Mouse (Mus musculus) intestine, embryonic 14.5 days (tissue): ENCODE results near the gene Btbd7. TPM values are rescaled to one million over a fixed set of nuclear protein-coding genes. Genes with fewer than 3 reads are reported as not detected.
A peak's percentile ranks its signal among the peaks of the same experiment; 100 is the strongest.

ENCODE experiments used
- ATAC-seq: fragments of 200-750 bp; cut with Nextera tagmentation; replicated peaks from 2 replicates; pipeline ENCODE4 v1.8.0; 2017; ENCODE audit warnings: low read depth, moderate number of reproducible peaks, moderate TSS enrichment, moderate library complexity; ENCODE audit not compliant: low FRiP score, low TSS enrichment
- DNase-seq: peaks from one replicate; pipeline ENCODE4 v3.0.0-alpha.2; 2018; ENCODE audit warnings: low spot score
- H3K27ac ChIP-seq: fragments of 300-500 bp; sonication (generic); 2 replicates; pipeline ENCODE4 v1.5.1; 2014; ENCODE audit warnings: low read depth, mild to moderate bottlenecking, control low read depth
- H3K27me3 ChIP-seq: fragments of 300-500 bp; sonication (generic); replicated peaks from 2 replicates; pipeline ENCODE4 v1.6.1; 2014; ENCODE audit warnings: low read length, control low read depth; ENCODE audit not compliant: control insufficient read depth, insufficient read depth
- H3K36me3 ChIP-seq: fragments of 300-500 bp; sonication (generic); 2 replicates; pipeline ENCODE4 v1.6.1; 2014; ENCODE audit warnings: low read length, control low read depth; ENCODE audit not compliant: control insufficient read depth, insufficient read depth
- H3K4me1 ChIP-seq: fragments of 300-500 bp; sonication (generic); replicated peaks from 2 replicates; pipeline ENCODE4 v1.6.1; 2014; ENCODE audit warnings: low read length, control low read depth, mixed read lengths; ENCODE audit not compliant: control insufficient read depth, insufficient read depth
- H3K4me2 ChIP-seq: fragments of 300-500 bp; sonication (generic); 2 replicates; pipeline ENCODE4 v1.6.1; 2014; ENCODE audit warnings: low read length
- H3K4me3 ChIP-seq: fragments of 300-500 bp; sonication (generic); 2 replicates; pipeline ENCODE4 v1.5.1; 2014; ENCODE audit warnings: low read depth, low read length, control low read depth, mixed read lengths
- H3K9ac ChIP-seq: fragments of 300-500 bp; sonication (generic); 2 replicates; pipeline ENCODE4 v1.6.1; 2014; ENCODE audit warnings: mild to moderate bottlenecking, low read length
- H3K9me3 ChIP-seq: fragments of 300-500 bp; sonication (generic); 2 replicates; pipeline ENCODE4 v1.6.1; 2016; ENCODE audit warnings: low read length, control low read depth; ENCODE audit not compliant: control insufficient read depth
- WGBS: fragments of 180-500 bp; shearing (Covaris S2); extraction: QIAGEN DNeasy Blood & Tissue Kit; methylation state at CpG from one replicate; pipeline ENCODE4 v1.1.7; 2014; 5-methylcytosine and 5-hydroxymethylcytosine counted together
- polyA plus RNA-seq: library from polyadenylated mRNA; unstranded; fragments of >200 nt; fragmentation: Nextera tagmentation; extraction: Ambion mirVana; gene quantifications from 2 replicates; pipeline ENCODE4 v1.2.1, GENCODE M21; 2014

Btbd7 gene
- polyA plus RNA-seq, 1 experiment from 2014 or later, result 19.7 TPM

DNA sequence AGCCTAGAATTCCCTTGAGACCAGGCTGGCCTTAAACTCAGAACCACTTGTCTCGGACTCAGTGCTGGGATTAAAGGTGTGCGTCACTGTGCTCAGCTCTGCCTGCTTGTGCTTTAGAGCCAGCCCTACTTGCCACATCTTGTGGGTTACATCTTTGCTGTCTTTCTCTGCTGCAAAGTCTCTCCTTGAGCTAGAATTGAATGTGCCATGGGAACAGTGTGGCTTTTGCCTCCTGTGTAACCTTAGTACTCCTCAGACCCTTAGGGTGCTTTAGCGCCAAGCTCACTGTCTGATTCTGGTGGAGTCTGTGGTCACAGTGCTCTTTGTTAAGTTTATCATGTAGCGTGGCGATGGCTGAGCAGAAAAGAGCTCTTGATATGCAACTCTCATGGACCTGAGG is 105.6 kb downstream of the Btbd7 start:
- no peak for ATAC-seq
- H3K9me3 ChIP-seq, result no peaks in the 10 kb centered on the region
- H3K36me3 ChIP-seq, result peaks cover 96% of the 10 kb centered on the region
- no peak overlapping the region for H3K9ac ChIP-seq
- H3K27me3 ChIP-seq, result no peaks in the 10 kb centered on the region
- no peak overlapping the region for H3K4me3 ChIP-seq
- no peak overlapping the region for H3K4me2 ChIP-seq
- no peak for DNase-seq
- WGBS, result 96% methylated on average over 5 of the region's 5 CpGs
- H3K4me1 ChIP-seq, result no peaks in the 10 kb centered on the region
- no peak overlapping the region for H3K27ac ChIP-seq

DNA sequence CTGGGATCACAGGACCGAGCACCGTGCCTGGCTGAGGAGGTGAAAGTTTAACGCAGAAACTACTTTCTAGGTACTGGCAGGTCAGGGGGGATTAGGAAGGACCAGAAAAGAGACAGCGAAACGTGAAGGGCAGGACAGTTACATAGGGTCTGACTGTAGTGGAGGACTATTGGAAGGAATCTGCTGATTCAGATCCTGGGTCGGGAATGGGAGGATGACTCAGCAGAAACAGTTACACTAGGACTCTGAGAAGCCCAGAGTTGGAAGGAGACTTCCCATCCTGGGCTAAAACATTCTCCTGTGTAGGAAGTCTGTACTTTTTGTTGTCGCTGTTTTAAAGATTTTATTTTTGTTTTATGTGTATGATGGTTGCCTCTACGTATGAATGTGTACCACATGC is 106.7 kb downstream of the Btbd7 start:
- no peaks in the 10 kb centered on the region for H3K9me3 ChIP-seq
- H3K9ac ChIP-seq, result no peak overlapping the region
- no peak overlapping the region for H3K27ac ChIP-seq
- no peak for ATAC-seq
- no peak for DNase-seq
- H3K27me3 ChIP-seq, result no peaks in the 10 kb centered on the region
- 94% methylated on average over 8 of the region's 8 CpGs for WGBS
- H3K4me1 ChIP-seq, result no peaks in the 10 kb centered on the region
- peaks cover 95% of the 10 kb centered on the region for H3K36me3 ChIP-seq
- H3K4me2 ChIP-seq, result no peak overlapping the region
- H3K4me3 ChIP-seq, result no peak overlapping the region

DNA sequence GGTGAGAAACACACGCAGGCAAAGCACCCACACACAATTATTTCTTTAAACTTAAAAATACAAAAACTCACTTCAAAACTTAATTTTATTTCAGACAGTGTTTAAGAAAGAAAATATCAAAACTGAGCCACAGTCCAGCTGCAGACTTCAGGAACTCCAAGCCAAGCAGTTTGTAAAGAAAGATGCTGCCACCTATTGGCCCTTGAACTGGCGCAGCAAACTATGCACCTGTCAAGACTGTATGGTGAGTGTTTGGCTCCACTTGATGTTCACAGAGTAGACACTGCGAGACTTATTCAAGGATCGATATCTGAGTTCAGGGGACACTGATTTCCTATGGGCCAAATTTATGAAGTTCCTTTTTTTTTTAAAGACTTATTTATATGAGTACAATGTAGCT is 109.3 kb downstream of the Btbd7 start:
- no peaks in the 10 kb centered on the region for H3K27me3 ChIP-seq
- H3K27ac ChIP-seq, result no peak overlapping the region
- H3K9ac ChIP-seq, result no peak overlapping the region
- no peak overlapping the region for H3K4me2 ChIP-seq
- H3K4me3 ChIP-seq, result no peak overlapping the region
- H3K9me3 ChIP-seq, result no peaks in the 10 kb centered on the region
- ATAC-seq (no peak), DNase-seq (no peak)
- 92% methylated on average over 4 of the region's 4 CpGs for WGBS
- H3K4me1 ChIP-seq, result no peaks in the 10 kb centered on the region
- peaks cover 96% of the 10 kb centered on the region for H3K36me3 ChIP-seq

DNA sequence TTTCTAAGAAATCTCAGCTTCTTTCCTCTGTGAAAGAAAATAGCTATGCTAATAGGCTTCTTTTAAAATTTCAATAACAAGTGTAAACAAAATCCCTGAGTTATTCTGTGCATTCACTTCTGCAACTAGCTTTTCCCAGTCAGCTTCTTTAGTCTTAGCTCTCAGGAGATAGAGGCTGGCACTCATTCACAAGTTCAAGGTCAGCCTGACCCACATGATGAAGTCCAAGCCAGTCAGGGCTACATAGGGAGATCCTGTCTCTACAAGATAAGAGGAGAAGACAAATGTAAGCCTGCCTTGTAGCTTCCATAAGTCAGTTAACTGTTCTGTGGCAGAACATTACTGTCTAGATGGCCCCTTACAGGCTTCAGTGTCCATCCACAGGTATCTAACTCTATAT is 114.6 kb downstream of the Btbd7 start:
- ATAC-seq, result no peak
- H3K27me3 ChIP-seq, result no peaks in the 10 kb centered on the region
- peaks cover 8% of the 10 kb centered on the region; the same call in 1 of the 2 replicates for H3K4me1 ChIP-seq
- no peak overlapping the region for H3K4me3 ChIP-seq
- H3K9me3 ChIP-seq, result no peaks in the 10 kb centered on the region
- no peak overlapping the region for H3K27ac ChIP-seq
- H3K36me3 ChIP-seq, result peaks cover 58% of the 10 kb centered on the region
- DNase-seq, result no peak
- H3K9ac ChIP-seq, result no peak overlapping the region
- H3K4me2 ChIP-seq, result no peak overlapping the region

DNA sequence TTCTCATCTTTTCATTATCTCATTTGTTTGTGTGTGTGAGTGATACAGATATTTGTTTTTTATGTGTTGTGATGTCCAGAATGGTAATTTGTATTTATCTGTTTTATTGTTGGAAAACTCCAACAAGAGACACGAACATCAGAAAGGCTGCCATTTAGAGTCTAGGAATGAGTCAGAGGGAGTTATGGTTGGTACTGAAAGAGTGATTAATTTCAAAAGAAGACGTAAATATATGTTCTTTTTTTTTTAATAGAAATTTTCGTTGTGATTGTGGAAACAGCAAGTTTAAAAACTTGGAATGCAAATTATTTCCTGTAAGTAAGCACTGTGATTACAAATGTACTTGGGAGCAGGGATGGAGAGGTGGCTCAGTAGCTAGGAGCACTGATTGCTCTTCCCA is 116.6 kb downstream of the Btbd7 start:
- H3K27me3 ChIP-seq, result no peaks in the 10 kb centered on the region
- WGBS, result 81% methylated on average over 3 of the region's 3 CpGs
- H3K9me3 ChIP-seq, result no peaks in the 10 kb centered on the region
- ATAC-seq, result no peak
- H3K4me3 ChIP-seq, result no peak overlapping the region
- H3K4me2 ChIP-seq, result no peak overlapping the region
- H3K36me3 ChIP-seq, result peaks cover 39% of the 10 kb centered on the region
- H3K4me1 ChIP-seq, result peaks cover 10% of the 10 kb centered on the region; the same call in 1 of the 2 replicates
- no peak for DNase-seq
- no peak overlapping the region for H3K9ac ChIP-seq
- H3K27ac ChIP-seq, result no peak overlapping the region

DNA sequence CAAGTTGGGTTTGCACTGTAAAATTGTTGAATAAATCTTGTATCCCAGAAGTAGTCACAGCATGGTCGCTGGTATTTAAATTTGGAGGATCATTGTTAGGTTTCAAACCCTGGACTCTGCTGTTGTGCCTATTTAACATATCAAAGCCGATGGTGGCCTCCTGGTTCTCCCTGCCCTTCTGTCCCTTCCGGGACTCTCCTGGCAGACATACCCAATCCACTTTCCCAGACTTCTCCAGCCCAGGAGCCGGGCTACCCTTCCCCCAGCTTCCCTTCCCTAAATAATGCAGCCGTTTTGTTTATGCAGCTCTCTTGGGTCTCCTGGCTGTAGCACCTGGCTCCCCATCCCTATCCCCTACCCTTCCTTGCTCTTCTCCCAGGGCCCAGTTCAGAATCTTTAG is 119.3 kb downstream of the Btbd7 start:
- Histone ChIP-seq H3K4me1 (peaks cover 10% of the 10 kb centered on the region; the same call in 1 of the 2 replicates), H3K9me3 (no peaks in the 10 kb centered on the region), H3K9ac (peak overlapping the region; percentile 74), H3K4me3 (peak overlapping the region; percentile 83), H3K36me3 (peaks cover 16% of the 10 kb centered on the region), H3K27ac (no peak overlapping the region; the same call in 1 of the 2 replicates), H3K27me3 (no peaks in the 10 kb centered on the region), H3K4me2 (peak overlapping the region; percentile 94)
- DNase-seq (no peak), ATAC-seq (no peak)
- WGBS, result 5% methylated on average over 5 of the region's 5 CpGs

DNA sequence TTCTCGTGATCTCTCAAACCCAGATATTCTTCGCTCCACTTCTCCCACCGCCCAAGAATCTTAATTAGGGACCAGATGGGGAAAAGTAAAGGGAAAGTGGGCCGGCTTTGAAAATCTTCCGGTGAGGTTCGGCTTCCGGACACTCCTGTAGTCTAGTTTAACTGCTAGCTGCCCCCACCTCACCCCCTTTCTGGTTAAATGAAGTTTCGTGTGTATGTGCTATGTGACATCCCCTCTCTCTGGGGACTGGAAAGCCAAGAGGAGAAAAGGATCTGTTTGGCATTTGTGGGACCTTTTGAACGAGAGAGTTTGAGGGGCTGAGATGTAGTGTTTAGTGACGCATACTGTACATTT is 119.9 kb downstream of the Btbd7 start, which contains the start of gene Gm20604:
TSS of gene Gm20604 (minus strand) at position 270 of the 354 bp plus-strand sequence.
- Histone ChIP-seq H3K4me1 (peaks cover 10% of the 10 kb centered on the region; the same call in 1 of the 2 replicates), H3K4me3 (peak within 1 kb of the TSS; percentile 83), H3K27ac (peak within 1 kb of the TSS; percentile 87), H3K4me2 (peak within 1 kb of the TSS; percentile 94), H3K9me3 (no peaks in the 10 kb centered on the region), H3K27me3 (no peaks in the 10 kb centered on the region), H3K36me3 (peaks cover 14% of the 10 kb centered on the region), H3K9ac (peak within 1 kb of the TSS; percentile 74)
- WGBS, result under 1% methylated on average over 10 of the region's 10 CpGs
- DNase-seq, result peak; percentile 56
- ATAC-seq, result no peak

DNA sequence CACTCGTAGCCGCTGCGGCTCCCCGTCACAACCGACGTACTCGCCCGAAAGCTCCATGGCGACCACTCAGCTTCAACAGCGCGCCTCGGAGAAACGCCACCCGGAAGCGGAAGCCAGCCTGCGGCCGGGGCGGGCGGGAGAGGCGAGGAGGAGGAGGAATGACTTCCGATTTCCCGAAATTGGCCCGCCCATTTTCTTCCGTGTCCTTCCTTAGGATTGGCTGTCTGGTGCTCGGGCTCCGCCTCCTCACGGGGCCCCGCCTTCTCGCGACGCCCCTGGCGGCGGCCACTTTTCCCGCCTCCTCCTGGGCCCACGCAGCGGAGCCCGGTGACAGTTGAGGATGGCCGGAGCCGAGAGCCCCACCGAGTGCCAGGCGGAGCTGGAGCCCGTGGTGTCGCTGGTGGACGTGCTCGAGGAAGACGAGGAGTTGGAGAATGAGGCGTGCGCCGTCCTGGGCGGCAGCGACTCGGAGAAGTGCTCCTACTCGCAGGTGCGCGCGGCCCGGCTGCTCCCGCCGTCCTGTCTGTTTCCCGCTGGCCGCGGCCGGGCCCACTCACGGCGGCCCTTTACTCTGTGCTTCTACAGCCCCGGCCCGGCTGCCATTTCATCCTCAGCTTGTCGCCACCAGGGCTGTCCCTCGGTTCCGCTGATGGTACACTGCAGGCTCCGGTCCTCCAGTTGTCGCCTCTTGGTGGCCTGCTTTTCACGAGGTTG is 120.4 kb downstream of the Btbd7 start, which contains the start of the genes Gm28051, Gon7 and Ubr7:
TSS of gene Gm28051 (minus strand) at position 77 of the 714 bp plus-strand sequence.
TSS of gene Gon7 (minus strand) at position 115 of the 714 bp plus-strand sequence.
TSS of gene Ubr7 (plus strand) at position 279 of the 714 bp plus-strand sequence.
- Histone ChIP-seq H3K27ac (peak within 1 kb of the TSS; percentile 87), H3K36me3 (peaks cover 12% of the 10 kb centered on the region), H3K9ac (peak within 1 kb of the TSS; percentile 74), H3K4me1 (peaks cover 10% of the 10 kb centered on the region; the same call in 1 of the 2 replicates), H3K4me2 (peak within 1 kb of the TSS; percentile 94), H3K9me3 (no peaks in the 10 kb centered on the region), H3K4me3 (peak within 1 kb of the TSS; percentile 83), H3K27me3 (no peaks in the 10 kb centered on the region)
- ATAC-seq (peak; percentile 96), DNase-seq (peak; percentile 97)
- WGBS, result under 1% methylated on average over 73 of the region's 73 CpGs
